Mouse (Mus musculus) lung, postnatal 36 days (tissue): Measurements from ENCODE around the gene Chrne.
A peak's percentile ranks its signal among the peaks of the same experiment; 100 is the strongest.

Experiments used
- DNase-seq: peaks from one replicate; pipeline ENCODE4 v3.0.0; 2022; ENCODE audit warnings: mixed read lengths

Chrne gene

DNA sequence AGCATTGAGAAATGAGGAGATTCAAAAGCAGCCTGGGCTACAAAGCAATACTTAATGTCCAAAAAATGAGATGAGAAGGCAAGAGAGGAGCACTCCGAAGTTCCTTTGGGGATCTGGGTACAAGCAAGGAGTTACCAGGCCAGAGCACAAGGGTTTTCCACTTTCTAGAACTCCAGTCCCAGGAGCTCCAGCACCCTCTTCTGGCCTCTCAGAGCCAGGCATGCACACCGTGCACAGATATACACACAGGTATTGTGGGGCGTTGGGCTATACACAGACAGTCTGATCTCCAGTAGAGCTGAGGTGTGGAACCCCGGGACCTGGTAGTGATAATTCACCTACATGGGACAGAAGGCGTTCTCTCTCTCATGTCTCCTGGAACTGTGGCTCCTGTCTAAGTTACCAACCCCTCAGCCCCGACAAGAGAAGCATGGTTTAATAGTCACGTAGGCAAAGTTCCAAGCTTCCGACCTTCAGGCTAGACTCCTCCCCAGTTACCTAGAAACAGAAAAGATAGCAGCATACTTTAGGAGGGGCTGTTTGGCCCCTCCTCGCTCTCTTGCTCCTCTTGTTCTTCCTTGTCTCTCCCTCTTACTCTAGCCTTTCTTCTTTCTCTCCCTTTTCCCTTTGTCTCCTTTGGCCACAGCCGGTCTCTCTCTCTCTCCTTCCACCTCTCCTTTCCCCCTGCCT is 4.2 kb upstream of the Chrne start:
- no peak for DNase-seq

- DNase-seq, result peak; percentile 35
Measured at GRCm38 (mm10) chr11:70621972-70622814, 3.2 kb upstream of the Chrne start.

DNA sequence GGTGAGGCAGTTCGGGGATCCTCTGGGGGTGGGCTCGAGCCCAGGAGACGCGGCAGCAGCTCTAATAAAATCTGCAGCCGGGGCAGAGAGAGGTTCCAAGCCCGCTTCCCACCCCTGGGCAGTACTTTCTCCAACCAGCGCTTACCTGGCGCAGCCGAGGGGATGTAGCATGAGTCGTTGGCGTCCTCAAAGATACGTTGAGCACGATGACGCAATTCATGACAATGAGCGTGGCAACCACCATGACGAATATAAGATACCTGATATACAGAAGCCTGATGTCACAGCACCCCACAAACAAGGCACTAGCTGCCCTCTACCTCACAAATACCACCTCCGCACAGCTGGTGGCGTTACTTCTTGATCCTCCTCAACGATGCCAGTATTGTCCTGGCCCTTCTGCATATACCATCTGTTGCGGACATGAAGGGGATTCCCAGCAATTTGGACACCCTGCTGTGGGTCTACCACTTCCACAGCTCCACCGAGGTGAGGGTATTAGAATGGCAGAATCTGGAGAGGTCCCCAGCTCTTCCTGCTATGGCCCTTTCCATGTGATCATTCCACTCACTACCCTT is 3.4 kb downstream of the Chrne start, which contains the start of gene 4930544D05Rik:
TSS of gene 4930544D05Rik (plus strand) at position 333 of the 578 bp plus-strand sequence.
- no peak for DNase-seq

- DNase-seq, result peak; percentile 89
Measured at GRCm38 (mm10) chr11:70615074-70615473, 3.9 kb downstream of the Chrne start.

DNA sequence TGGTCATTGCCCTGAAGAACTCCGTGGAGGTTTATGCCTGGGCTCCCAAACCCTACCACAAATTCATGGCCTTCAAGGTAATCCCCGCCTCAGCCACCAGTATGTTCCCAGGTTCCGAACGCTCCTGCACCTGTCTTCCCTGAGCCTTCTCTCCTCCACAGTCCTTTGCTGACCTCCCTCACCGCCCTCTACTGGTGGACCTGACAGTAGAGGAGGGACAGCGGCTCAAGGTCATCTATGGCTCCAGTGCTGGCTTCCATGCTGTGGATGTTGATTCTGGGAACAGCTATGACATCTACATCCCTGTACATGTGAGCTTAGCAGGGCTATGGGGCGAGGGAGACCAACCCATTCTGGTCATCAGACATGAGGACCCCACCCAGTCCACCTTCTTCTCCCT is 6.5 kb downstream of the Chrne start:
- no peak for DNase-seq

GRCm38 (mm10) chr11:70610752-70611151 is 8.3 kb downstream of the Chrne start:
- no peak for DNase-seq

DNA sequence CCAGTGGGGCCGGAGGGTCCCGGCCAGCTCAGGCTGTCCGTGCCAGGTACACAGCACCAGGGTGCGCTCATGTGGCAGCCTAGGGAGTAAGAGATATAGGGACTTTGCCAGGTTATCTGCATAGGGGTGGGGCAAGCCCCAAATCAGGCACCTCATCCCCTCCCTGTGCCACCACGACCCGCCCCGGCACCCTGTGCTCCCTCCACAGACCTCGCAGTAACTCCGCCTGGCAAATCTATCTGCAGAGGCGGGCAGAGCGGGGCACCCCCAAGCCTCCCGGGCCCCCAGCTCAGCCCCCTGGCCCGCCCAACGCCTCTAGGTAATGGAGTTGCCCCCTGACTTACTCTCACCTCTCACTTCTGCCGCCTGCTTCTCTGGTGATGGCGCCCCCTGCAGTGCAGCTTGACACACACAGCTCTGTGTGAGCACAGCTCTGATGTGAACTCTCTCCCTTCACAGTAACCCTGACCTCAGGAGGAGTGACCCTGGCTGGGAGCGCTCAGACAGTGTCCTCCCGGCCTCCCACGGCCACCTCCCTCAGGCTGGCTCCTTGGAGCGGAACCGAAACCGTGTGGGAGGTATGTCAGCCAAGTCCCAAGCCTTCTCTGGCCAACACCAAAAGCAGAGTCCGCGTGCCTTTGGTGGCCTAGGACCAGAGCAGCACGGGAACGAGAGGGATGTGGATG is 10.5 kb downstream of the Chrne start:
- peak; percentile 47 for DNase-seq

DNA sequence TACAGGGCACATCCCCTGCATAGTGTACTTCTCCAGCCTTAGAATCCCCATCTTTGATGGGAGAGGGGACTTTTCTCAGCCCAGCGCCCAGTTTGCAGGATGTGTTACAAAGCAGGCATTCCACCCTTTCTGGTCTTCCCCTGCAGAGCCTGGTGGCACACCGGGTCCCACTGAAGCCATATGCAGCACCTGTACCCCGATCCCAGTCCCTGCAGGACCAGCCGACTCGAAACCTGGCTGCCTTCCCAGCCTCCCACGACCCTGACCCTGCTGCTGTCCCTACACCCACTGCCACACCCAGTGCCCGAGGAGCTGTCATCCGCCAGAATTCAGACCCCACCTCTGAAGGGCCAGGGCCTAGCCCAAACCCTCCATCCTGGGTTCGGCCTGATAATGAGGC is 11.4 kb downstream of the Chrne start:
- DNase-seq, result no peak

GRCm38 (mm10) chr11:70606717-70607116 is 12.3 kb downstream of the Chrne start:
- DNase-seq, result no peak

DNA sequence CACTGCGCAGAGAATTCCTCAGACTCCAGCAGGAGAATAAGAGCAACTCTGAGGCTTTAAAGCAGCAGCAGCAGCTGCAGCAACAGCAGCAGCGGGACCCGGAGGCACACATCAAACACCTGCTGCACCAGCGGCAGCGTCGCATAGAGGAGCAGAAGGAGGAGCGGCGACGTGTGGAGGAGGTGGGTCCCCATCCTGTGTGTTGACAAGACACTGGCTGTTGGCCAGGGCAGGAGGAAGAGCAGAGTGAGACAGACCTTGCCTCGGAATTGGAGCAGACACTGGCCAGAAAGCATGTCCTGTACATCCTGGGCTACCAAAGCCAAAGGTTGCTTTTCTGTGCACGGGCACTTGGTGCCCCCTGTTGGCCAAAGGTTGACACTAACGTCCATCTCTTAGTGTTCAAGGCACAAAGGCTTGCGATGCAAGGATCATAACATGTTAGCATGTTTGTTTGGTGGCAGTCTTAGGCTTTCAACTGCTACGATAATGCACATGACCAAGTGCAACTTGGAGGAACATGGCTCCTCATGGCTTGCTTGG is 13.9 kb downstream of the Chrne start:
- DNase-seq, result peak; percentile 91

GRCm38 (mm10) chr11:70598451-70598953 is 20.5 kb downstream of the Chrne start:
- no peak for DNase-seq

- DNase-seq, result no peak
Measured at GRCm38 (mm10) chr11:70597301-70597700, 21.7 kb downstream of the Chrne start.

GRCm38 (mm10) chr11:70596094-70596493 is 22.9 kb downstream of the Chrne start:
- no peak for DNase-seq

GRCm38 (mm10) chr11:70595638-70596037 is 23.4 kb downstream of the Chrne start:
- peak; percentile 63 for DNase-seq

GRCm38 (mm10) chr11:70594253-70594989 is 24.6 kb downstream of the Chrne start:
- peak; percentile 66 for DNase-seq

GRCm38 (mm10) chr11:70591733-70592132 is 27.3 kb downstream of the Chrne start:
- DNase-seq, result no peak

- DNase-seq, result no peak
Measured at GRCm38 (mm10) chr11:70586954-70587353, 32.1 kb downstream of the Chrne start.

GRCm38 (mm10) chr11:70586261-70586660 is 32.8 kb downstream of the Chrne start:
- DNase-seq, result no peak

DNA sequence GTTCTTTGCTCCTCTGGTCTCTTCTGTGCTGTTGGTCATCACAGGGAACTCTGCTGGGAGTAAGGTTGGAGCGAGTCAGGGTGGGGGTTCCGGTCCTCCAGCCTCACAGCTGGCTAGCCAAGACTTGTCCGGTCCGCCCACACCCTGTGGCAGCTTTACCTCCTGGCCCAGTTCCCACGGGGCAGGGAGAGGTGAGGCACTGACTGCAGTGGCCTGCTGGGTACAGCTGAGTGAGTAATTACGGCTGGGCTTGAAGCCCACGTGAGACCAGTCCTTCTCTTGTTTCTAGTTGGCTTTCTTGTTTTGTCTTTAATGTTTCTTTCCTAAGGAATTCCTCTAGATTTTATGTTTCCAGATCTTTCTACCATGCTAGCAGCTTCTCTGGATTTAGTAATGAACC is 33.6 kb downstream of the Chrne start:
- peak; percentile 78 for DNase-seq

DNA sequence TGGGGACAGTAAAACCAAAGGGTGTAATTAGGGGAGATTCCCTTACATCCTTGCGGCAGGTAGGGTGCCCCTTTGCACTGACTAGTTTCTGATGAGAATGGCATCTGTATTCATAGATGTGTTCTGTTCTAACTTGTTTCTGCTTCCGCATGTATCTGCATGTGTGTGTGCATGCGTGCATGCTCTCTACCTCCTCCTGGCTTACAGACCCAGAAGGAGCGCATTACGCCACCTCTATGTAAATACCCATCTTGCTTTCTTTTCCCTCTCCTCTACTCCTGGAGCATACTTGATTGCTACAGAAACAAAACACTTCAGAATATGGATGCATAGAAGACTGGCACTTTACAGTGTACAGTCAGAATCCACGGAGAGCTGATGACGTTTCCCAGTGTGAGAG is 35.2 kb downstream of the Chrne start:
- no peak for DNase-seq

GRCm38 (mm10) chr11:70583022-70583714 is 35.8 kb downstream of the Chrne start:
- no peak for DNase-seq
